Mouse (Mus musculus): Measurements from ENCODE around the gene Col23a1.
"Not testable (repeated sequence)": the region's sequence is repeated elsewhere in the genome, so short reads cannot be mapped to it uniquely, and the experiment has no call there.

Col23a1 gene

GRCm38 (mm10) chr11:51328387-51328942 lies 38.7 kb downstream of the Col23a1 start:
- DNase-seq (ENCODE audit: low read depth, low spot score): no peak

GRCm38 (mm10) chr11:51329837-51330714 lies 40.4 kb downstream of the Col23a1 start:
- no peak for DNase-seq (ENCODE audit: low read depth, low spot score)

GRCm38 (mm10) chr11:51334017-51334416 lies 44.3 kb downstream of the Col23a1 start:
- DNase-seq (ENCODE audit: low read depth, low spot score): no peak

- no peak for DNase-seq (ENCODE audit: low read depth, low spot score)
Measured at GRCm38 (mm10) chr11:51337585-51337984, 47.9 kb downstream of the Col23a1 start.

- DNase-seq (ENCODE audit: low read depth, low spot score): no peak
Measured at GRCm38 (mm10) chr11:51338416-51338815, 48.7 kb downstream of the Col23a1 start.

- DNase-seq (ENCODE audit: low read depth, low spot score): no peak
Measured at GRCm38 (mm10) chr11:51341091-51341490, 51.4 kb downstream of the Col23a1 start.

- DNase-seq (ENCODE audit: low read depth, low spot score): no peak
Measured at GRCm38 (mm10) chr11:51342776-51343175, 53.1 kb downstream of the Col23a1 start.

GRCm38 (mm10) chr11:51343312-51343711 lies 53.6 kb downstream of the Col23a1 start:
- DNase-seq (ENCODE audit: low read depth, low spot score): no peak

GRCm38 (mm10) chr11:51343728-51344289 lies 54.1 kb downstream of the Col23a1 start:
- DNase-seq (ENCODE audit: low read depth, low spot score): no peak

GRCm38 (mm10) chr11:51345481-51346465 lies 56.1 kb downstream of the Col23a1 start:
- DNase-seq (ENCODE audit: low read depth, low spot score): no peak

GRCm38 (mm10) chr11:51347756-51348155 lies 58.0 kb downstream of the Col23a1 start:
- DNase-seq (ENCODE audit: low read depth, low spot score): no peak

- DNase-seq (ENCODE audit: low read depth, low spot score): no peak
Measured at GRCm38 (mm10) chr11:51349665-51350064, 59.9 kb downstream of the Col23a1 start.

GRCm38 (mm10) chr11:51351151-51351550 lies 61.4 kb downstream of the Col23a1 start:
- no peak for DNase-seq (ENCODE audit: low read depth, low spot score)

GRCm38 (mm10) chr11:51351841-51352240 lies 62.1 kb downstream of the Col23a1 start:
- no peak for DNase-seq (ENCODE audit: low read depth, low spot score)

- no peak for DNase-seq (ENCODE audit: low read depth, low spot score)
Measured at GRCm38 (mm10) chr11:51353746-51354145, 64.0 kb downstream of the Col23a1 start.

GRCm38 (mm10) chr11:51358981-51359380 lies 69.3 kb downstream of the Col23a1 start:
- not testable (repeated sequence) for DNase-seq (ENCODE audit: low read depth, low spot score)

GRCm38 (mm10) chr11:51364353-51364752 lies 74.6 kb downstream of the Col23a1 start:
- no peak for DNase-seq (ENCODE audit: low read depth, low spot score)

- no peak for DNase-seq (ENCODE audit: low read depth, low spot score)
Measured at GRCm38 (mm10) chr11:51367334-51367733, 77.6 kb downstream of the Col23a1 start.

GRCm38 (mm10) chr11:51370273-51370672 lies 80.6 kb downstream of the Col23a1 start:
- DNase-seq (ENCODE audit: low read depth, low spot score): no peak

- no peak for DNase-seq (ENCODE audit: low read depth, low spot score)
Measured at GRCm38 (mm10) chr11:51371321-51371720, 81.6 kb downstream of the Col23a1 start.

- DNase-seq (ENCODE audit: low read depth, low spot score): no peak
Measured at GRCm38 (mm10) chr11:51371926-51372325, 82.2 kb downstream of the Col23a1 start.

- no peak for DNase-seq (ENCODE audit: low read depth, low spot score)
Measured at GRCm38 (mm10) chr11:51377199-51377598, 87.5 kb downstream of the Col23a1 start.

All from ZHBTc4 (cell line).